Mouse (Mus musculus) G1E-ER4 (cell line): Measurements from ENCODE around the gene Cstb. TPM values are rescaled to one million over a fixed set of nuclear protein-coding genes. Genes with fewer than 3 reads are reported as not detected.

Experiments used
- GATA1 ChIP-seq: IDR thresholded peaks from one replicate; pipeline ENCODE4 v1.8.0; 2012; ENCODE audit warnings: low read length, inconsistent platforms
- polyA plus RNA-seq: library from polyadenylated mRNA; stranded (reverse); fragments of >175 nt; gene quantifications from 2 replicates; pipeline ENCODE4 v1.2.3, GENCODE M21; 2012

The Cstb gene
- polyA plus RNA-seq, 1 experiment = 15.4 TPM

- no peak for TF ChIP-seq GATA1
Measured at GRCm38 (mm10) chr10:78440812-78441211, 15.3 kb downstream of the Cstb start.

- TF ChIP-seq GATA1 = no peak
Measured at GRCm38 (mm10) chr10:78441606-78442005, 16.1 kb downstream of the Cstb start.

GRCm38 (mm10) chr10:78442292-78442691 is 16.8 kb downstream of the Cstb start:
- TF ChIP-seq GATA1 = no peak

- TF ChIP-seq GATA1 = no peak
Measured at GRCm38 (mm10) chr10:78446195-78446594, 20.7 kb downstream of the Cstb start.

- no peak for TF ChIP-seq GATA1
Measured at GRCm38 (mm10) chr10:78447396-78447795, 21.9 kb downstream of the Cstb start.

- no peak for TF ChIP-seq GATA1
Measured at GRCm38 (mm10) chr10:78450761-78451160, 25.3 kb downstream of the Cstb start.

- TF ChIP-seq GATA1 = no peak
Measured at GRCm38 (mm10) chr10:78452641-78453040, 27.2 kb downstream of the Cstb start.

- no peak for TF ChIP-seq GATA1
Measured at GRCm38 (mm10) chr10:78456696-78457095, 31.2 kb downstream of the Cstb start.

- no peak for TF ChIP-seq GATA1
Measured at GRCm38 (mm10) chr10:78457495-78458347, 32.3 kb downstream of the Cstb start.

GRCm38 (mm10) chr10:78458348-78459111 is 33.1 kb downstream of the Cstb start:
- no peak for TF ChIP-seq GATA1

- TF ChIP-seq GATA1 = no peak
Measured at GRCm38 (mm10) chr10:78460463-78460862, 35.0 kb downstream of the Cstb start.

GRCm38 (mm10) chr10:78461767-78462166 is 36.3 kb downstream of the Cstb start:
- TF ChIP-seq GATA1 = no peak

GRCm38 (mm10) chr10:78462945-78463768 is 37.7 kb downstream of the Cstb start:
- TF ChIP-seq GATA1 = no peak

GRCm38 (mm10) chr10:78463769-78464167 is 38.3 kb downstream of the Cstb start:
- TF ChIP-seq GATA1 = no peak

- no peak for TF ChIP-seq GATA1
Measured at GRCm38 (mm10) chr10:78464201-78464791, 38.8 kb downstream of the Cstb start.
